Mouse (Mus musculus) spleen, adult 18-20 months (tissue): ENCODE measurements around the gene Wap.
A peak's percentile ranks its signal among the peaks of the same experiment; 100 is the strongest.

Experiments
- DNase-seq, 2 experiments: peaks; one replicate each; pipeline ENCODE4 v3.0.0; 2022; ENCODE audit warnings: mixed read lengths in 2 of 2

Wap gene

DNA sequence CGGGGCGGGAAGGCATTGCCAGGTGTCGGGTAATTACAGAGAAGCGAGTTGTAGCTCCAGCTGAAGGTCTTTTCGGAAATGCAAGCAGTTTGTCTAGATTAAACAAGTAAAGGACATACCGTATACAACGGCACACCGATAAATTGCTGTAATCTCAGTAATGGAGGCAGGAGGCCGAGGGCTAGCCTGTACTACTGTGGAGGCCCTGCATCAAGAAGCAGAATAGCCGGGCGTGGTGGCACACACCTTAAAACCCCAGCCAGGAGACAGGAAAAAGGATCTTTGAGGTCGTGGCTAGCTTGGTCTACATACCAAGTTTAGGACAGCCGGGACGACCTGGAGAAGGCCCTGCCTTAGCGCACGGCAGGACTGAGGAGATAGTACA is 12.1 kb downstream of the Wap start:
- no peak for DNase-seq

DNA sequence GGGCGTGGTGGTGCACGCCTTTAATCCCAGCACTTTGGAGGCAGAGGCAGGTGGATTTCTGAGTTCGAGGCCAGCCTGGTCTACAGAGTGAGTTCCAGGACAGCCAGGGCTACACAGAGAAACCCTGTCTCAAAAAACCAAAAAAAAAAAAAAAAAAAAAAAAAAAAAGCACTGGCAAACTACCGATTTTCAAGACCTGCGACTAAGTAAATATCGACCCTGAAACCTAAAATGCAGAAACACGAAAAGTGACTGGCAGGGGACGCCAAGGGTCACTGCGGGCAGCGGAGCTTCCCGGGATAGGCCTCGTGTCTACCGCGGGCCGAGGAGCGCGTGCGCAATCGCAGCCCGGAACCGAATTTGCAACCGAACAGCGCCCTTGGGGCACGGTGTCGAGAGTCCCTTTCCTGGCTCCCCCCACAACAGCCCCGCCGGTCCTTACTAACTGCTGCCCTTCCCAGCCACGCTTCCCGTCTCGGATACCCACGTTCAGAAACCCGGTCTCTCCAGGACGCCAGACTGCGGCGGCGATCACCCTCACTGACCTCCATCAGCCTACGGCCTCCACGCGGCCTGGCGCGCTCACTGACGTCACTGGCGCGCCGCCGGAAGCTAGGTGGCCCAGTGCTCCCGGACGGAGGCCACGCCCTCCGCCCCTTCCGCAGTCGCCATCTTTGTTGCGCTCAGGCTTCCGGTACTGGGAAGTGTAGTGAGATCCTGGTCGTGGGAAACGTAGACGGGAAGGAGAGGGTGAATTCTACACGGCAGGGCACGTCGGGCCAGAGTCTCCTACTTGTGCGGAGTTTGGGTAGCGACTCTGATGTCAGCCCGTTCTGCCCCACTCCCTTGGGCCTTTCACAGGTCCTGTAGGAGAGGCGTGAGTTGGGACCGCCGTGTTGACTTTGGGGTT is 12.7 kb downstream of the Wap start, which contains the start of gene Tbrg4:
Tbrg4 (minus strand) TSS at position 590 of the 910 bp plus-strand sequence.
- DNase-seq: peak; percentile 86 to 89

DNA sequence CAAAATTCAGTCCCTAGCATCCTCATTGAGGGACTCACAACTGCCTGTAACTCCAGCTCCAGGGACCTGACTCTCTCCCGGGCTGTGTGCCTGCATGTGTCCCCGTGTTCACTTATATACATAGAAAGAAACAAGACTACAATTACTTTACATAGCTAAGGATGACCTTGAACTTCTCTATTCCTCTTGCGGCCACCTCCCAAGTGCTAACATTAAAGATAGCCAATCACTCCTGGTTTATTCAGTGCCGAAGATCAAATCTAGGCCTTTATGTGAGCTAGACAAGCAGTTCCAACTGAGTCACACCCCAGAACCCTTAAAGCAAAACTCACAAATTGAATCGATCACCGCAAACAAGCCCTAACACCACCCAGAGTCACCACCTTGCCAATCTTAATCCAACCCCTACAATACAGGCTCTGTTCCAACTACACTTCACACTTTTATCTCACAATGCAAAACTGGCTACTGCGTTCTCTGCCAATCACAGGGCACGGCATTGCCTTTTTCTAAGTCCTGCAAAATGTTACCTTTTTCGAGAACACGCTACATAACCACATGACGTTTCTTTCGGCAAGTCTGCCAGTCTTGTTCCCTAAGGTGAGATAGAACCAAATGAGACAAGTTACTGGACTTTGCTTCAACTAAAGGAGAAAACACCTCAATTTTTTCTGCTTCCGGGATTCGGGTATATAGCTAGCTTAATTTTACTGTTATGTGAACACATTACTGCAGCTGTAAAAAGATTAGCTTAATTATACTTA is 13.6 kb downstream of the Wap start:
- no peak for DNase-seq

DNA sequence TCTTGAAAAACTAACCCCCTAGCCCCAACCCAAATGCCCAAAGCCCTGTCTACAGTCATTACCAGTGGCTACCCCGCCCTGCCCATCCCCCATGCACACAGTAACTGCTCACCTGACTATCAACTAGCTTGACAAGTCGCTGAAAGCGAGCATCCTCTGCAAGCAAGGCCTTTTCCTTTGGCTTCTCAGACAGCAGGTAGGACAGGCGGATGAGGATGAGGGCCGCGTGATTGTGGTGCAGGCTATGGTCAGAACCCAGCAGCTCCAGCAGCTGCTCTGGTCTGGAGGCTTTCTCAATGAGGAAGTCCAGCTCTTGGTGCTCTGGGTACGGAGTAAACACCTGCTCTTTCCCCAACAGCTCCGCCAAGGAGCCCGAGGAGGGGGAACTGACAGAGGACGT is 14.7 kb downstream of the Wap start:
- no peak for DNase-seq

DNA sequence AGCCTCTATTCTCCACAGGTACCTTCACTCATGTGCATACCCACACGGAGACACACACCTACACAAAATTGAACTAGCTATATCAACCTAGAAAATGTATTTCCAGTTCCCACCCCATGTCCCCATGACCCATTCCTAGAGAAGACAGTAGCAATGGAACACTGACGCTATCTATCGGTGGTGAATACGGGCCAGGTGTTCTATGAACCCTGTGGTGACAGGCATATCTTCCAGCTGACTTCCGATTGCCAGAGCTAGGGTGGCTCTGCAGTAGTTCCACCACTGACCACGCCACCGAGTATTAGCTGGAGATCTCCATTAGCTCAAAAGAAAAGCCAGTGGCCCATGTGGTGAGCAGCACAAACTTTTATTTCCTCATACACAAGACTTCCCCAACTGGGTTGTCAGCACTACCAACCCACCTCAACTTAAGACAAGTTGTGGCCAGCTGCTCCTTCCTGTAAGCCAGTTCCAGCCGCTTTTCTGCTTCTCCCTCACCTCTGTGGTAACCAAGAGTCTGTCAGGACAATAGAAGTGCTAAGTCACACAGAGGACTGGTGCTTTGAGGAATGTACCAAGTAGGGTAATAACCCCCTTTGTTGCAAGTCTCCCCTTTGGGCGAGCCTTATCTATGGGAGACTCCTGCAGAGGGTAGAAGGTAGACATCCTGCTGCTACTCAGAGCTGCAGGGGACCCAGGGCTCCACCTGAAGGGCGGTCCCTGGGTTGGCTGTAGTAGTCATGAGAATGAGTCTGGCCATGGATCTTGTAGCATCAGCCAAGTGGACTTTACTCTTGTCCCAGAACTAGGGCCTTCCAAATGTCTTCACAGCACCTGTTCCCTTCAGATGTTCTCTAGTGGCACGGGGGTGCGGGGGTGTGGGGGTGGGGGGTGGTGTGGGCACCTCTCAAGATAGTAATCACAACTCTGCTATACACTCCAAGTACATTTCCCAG is 22.9 kb downstream of the Wap start:
- no peak for DNase-seq

DNA sequence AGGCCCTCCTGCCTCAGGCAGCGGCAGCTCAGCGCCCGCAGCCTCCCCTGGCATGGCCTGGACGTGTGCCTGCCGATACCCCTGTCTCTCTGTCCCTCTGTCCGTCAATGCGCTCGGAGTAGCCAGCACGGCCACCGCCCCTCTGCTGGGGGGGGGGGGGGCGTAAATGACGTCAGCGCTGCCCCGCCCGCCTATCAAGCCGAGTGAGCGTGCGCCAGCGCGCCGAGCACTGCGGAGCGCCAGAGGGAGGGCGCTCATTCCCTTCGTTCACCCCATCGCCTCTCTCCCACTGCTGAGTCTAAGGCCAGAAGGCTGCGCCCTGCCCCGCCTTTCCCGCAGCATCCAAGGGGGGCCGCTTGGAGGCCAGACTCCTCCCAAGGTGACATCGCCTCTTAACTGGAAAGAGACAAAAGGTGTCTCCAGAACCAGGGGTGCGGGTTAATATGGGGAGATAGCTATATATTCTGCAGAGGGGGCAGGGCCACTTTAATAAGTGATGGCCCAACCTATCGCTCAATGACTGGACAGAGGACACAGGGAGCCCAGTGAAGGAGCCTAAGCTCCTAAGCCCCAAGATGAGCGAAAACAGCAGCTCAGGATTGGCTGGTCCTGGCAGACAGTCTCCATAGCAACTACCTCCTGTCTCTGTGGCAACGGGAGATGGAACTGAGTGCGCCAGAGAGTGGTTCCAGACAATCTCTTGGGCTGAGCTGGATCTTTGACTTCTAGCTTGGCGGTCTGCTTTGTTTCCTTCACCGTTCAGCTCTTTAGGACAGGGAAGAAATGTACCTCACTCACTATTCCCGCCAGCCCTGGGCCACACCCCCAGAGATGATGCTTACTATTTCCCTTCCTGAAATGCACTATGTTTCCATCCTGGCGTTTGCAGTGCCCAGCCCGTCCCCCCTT is 32.7 kb downstream of the Wap start, which contains the start of gene Nacad:
Nacad (minus strand) TSS at position 563 of the 909 bp plus-strand sequence.
- no peak for DNase-seq

DNA sequence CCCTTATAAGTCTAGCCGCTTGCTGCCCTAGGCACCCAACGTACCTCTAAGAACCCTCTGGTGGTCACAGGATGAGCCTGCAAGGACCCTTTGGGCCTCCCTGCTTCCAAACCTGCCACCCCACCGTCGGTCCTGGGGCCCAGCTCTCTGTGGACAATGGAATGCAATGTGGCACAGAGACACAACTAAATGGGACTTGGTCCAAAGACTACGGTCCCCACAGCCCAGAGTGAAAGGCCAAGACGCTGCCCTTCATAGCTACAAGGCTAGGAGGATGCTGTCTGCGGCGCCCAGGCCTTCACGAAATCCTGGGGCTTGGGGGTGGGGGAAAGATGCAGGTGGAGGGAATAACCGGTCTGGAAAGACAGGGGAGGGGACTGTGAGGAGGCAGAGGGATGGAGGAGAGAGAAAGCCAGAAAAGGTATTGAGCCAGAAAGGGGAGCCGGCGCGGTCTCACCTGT is 33.4 kb downstream of the Wap start:
- DNase-seq: peak in 1 of 2 experiments; percentile 9

DNA sequence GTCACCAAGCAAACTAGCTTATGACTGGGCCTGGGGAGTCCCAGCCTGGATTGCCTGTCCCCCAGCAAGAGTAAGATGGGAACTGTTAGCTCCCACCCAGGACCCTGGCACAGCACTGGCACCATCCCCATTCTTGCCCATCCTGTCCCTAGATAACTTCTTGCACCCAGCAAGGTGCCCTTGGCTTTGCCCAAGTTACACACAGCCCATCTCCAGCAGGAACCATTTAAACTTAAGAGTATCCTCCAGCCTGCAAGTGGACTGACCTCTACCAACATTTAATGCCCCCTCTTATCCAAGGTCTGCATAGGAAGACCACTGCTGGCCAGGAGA is 33.9 kb downstream of the Wap start:
- DNase-seq: no peak

DNA sequence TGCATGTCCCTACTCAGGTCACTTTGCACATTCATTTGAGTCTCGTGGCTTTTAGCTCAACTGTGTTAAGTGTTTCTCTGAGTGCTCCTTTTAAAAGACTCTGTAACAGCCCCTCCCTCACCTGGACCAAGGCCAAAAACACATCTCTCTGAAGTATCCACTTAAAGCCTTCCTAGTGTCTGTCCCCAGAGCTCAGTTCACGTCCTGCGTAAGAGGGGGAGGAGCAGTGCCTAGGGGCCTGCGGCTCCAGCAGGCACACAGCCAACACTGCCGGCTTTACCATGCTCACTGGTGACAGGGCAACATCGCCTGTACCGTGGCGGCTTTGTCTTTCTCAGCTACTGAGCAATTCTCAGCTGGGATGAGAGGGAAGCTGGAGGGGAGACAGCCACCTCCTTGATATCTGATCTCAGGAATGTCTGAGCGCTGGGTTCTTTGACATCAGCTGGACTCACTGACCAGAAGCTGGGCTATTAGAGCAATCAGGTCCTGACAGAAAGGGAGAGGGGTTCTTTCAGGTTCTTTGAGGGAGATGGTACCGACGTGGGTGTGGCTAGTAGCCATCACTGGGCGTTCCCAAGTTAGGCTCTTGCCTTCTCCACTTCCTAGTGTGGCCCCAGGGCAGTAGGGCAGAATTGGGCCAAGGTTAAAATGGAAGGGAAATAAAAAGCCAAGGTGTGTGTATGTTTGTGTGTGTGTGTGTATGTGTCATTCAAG is 34.4 kb downstream of the Wap start:
- DNase-seq: no peak

DNA sequence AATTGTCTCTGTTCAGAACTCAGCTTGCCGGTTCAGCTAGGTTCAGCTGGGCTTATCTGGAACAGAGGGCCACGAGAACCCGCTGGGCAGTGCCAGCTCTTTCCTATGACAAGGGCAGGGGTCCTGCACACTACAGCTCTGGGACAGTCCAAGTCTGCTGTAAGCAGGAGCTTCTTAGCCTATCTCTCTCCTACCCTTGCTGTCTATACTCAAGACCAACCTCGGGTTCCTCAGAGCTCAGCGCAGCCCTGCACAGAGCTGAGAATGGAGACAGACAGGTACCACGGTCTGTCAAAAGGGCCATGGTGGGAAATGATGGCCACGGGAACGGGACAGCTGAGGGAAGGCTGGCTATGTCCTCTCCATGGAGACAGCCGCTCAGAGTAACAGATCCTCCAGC is 35.2 kb downstream of the Wap start:
- peak in 1 of 2 experiments; percentile 4 for DNase-seq

DNA sequence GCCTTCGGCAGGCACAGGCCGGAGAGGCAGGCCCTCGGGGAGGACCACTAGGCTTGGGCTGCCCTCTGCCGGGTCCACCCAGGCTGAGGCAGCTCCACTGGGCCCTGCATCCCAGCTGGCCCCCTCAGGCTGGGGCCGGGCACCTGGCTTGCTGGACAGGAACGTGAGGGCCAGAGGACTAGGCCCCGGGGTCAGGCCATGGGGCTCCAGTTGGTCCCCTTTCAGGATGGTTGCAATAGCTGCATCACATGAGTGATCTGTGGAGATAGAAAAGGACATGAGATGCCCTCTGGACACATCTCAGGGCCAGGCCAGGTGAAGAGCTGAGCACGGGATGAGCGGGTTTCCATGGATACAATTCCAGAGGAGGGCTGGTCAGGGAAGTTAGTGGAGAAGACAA is 35.8 kb downstream of the Wap start:
- no peak for DNase-seq

DNA sequence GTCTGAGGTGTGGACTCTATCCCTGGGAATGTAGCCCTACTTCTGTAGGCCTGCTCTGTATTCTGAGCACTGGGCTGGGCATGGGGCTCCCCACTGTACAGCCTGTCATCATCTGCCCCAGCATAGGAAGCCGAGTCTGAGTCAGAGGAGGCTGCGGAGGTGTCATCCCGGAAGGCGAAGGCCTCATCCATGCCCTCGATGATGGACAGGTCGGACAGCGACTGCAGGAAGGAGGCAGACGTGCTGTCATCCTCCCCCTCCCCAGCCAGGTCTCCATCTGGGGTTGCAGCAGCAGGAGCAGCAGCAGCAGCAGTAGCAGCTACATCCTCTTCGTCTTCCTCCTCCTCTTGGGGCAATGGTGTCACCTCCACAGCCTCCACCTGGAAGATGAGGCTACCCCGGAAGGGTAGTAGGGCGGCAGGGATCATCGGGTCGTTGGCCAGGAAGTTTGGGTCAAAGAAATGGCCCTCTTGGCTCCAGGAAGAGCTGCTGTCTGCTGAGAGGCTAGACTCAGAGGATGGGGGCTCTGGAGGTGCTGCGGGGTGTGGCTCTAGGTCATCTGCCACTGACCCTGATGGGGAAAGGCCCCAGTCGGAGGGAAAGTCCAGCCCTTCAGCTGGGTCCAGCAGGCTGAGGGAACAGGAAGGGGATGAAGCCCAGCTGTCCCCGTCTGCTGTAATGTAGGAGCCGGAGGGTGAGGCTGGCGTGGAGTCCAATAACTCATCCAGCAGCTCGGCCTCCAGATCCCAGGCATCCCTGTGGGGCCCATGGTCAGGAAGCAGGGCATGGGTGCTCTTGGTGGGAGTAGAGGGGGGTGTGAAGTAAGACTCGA is 36.6 kb downstream of the Wap start:
- DNase-seq: peak in 1 of 2 experiments; percentile 5

DNA sequence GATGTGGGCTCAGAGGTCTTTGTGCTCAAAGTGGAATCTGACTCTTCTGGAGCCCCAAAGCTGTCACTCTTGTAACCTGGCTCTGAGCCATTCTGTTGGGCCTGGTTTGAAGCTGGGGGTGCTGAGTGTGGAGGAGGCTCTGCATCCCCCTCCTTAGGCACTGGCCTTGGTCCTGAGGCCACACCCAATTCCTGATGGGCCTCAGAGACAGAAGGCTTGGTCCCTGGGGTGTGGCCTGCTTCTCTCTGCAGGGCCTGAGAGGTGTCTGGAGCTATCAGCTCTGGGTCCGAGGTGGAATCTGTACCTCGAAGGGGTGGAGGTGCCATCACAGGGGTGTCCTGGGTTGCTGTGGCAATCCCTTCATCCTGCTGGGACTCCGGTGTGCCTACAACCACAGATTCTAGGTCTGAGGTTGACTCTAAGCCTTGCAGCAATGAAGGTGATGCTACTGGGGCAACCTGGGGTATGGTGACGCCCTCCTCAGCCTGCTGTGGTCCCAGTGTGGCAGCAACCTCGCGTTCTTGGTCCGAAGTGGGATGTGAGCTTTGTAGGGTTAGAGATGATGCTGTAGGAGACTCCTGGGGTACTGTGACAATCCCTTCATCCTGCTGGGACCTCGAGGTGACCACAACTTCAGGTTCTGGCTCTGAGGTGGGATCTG is 38.0 kb downstream of the Wap start:
- DNase-seq: peak in 1 of 2 experiments; percentile 4

DNA sequence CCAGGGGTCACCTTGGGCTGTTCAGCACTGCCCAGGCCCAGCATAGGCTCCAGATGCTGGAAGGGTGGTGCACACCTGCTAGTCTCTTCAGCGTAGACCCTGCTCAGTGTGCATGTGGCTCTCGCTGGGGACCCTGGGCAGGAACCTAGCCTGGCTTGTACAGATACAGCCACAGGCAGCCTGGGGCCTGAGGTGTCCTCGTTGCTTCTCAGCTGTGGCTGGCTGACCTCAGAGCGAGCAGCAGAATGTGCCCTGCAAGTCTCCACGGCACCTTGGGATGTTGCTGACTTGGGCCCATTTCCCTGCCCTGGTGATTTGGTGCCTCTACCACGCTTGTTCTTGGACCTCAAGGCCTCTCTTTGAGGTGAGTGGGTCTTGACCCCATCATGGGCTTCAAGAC is 38.6 kb downstream of the Wap start:
- DNase-seq: no peak

DNA sequence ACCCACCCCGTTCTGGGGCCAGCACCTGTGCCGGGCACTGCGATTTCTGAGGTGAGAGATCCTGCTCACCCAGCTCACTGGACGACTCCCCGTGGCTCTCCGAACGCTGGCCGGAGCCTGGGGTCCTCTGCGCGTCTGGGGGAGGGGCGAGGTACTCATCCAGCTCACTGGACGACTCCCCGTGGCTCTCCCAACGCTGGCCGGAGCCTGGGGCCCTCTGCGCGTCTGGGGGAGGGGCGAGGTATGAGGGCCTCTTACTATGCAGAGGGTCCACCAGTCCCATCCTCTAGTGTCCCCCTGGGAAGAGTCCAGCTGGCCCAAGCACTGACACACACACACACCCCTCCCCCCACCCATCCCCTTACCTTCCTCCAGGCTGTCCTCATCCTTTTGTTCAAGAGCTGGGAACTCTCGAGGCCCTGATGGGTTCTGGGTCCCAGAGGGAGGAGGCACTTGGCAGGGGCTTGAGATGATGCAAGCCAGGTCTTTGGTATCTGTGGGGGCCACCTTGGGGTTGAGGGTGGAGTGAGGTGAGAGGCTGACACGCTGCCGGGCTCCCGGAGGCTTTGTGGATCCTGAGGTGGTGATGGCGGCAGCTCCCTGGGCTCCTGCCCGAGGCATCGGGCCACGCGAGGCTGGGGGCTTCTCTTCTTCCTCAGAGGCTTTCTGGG is 39.3 kb downstream of the Wap start:
- no peak for DNase-seq

DNA sequence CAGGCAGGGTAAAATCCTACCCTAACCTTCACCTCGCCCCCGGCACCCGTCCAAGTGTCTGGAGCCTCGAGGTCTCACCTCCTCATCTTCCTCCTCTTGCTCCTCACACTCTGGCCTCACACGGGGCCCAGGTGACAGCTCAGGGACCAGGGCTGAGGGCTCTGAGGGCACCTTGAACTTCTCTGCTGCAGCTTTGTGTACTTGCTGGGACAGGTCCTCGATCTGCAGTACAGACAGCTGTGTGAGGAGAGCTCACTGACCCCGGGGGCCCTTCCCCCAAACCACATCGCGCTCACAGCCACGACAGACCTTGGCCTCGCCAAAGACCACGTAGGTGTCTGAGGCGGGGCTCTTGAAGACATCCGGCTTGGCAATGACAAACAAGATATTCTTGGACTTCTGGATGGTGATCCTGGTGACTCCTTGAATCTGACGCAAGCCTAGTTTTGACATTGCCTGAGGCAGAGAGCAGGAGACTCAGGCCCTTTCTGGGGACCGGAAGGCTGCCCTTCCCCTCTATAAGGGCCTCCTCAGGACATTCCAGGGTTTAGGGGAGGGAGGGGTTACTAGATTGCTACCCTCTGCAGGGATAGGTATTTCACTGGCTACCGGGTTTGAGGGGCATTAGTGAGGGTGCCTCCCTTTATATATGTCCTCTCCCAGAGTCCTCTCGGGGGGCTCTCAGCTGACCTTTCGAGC is 40.1 kb downstream of the Wap start:
- no peak for DNase-seq

DNA sequence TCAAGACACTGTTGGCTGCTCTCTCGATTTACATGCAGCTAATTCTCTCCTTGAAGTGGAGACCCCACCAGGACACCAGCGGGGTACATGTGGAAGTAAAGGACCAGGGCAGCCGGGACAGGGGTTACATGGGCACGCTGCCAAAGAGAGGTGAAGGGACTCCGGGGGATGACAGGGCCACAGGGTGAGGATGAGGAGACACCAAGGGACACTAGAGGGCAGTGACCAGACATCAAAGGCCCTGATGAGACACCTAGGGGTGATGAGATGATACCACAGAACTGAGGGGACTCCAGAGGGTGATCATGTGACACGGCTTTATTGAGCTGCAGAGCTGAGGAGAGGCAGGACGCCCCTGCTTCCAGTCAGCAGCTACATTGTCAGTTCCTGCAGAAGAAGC is 40.9 kb downstream of the Wap start:
- no peak for DNase-seq

DNA sequence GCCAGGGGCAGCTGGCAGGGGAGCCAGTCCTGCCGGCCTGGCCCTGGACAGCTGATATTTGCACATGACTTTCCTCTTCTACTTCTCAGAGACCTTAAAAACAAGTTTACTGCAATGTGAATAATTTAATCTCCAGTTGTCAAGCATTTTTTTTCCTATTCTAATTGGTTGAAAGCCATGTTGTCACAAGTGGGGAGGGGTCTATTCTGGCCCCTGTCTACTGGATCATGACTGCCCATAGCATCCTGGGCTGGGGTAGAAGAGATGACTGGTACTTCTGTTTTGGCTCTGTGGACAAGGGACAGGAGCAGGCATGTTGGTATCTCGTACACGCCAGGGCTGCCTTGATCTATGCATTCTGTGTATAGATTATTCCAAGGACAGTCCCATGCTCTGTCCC is 41.8 kb downstream of the Wap start:
- DNase-seq: no peak
